Mouse (Mus musculus) megakaryocyte-erythroid progenitor cell, adult 5-6 weeks (primary cell): ENCODE measurements at regions not wholly inside any gene's neighbourhood (a gene's known extent, or its start where the extent isn't known, plus 50 kb on each side); places are given as distances from the start of the nearest gene placed in this dataset.

Source experiments
- ATAC-seq: replicated peaks from 2 replicates; pipeline ENCODE4 v1.8.0; 2016; ENCODE audit warnings: mild to moderate bottlenecking, inconsistent platforms; ENCODE audit not compliant: severe bottlenecking, poor library complexity, low FRiP score, low TSS enrichment

GRCm38 (mm10) chr11:56442381-56442780 is 401.6 kb upstream of the Nmur2 start:
- ATAC-seq, result no peak

GRCm38 (mm10) chr11:56441071-56441470 is 400.3 kb upstream of the Nmur2 start:
- ATAC-seq, result no peak

- ATAC-seq, result no peak
Measured at GRCm38 (mm10) chr11:56431089-56431488, 390.3 kb upstream of the Nmur2 start.

- no peak for ATAC-seq
Measured at GRCm38 (mm10) chr11:56384761-56385160, 344.0 kb upstream of the Nmur2 start.

- ATAC-seq, result no peak
Measured at GRCm38 (mm10) chr11:56377535-56377934, 336.7 kb upstream of the Nmur2 start.

GRCm38 (mm10) chr11:56374329-56374728 is 333.5 kb upstream of the Nmur2 start:
- no peak for ATAC-seq

- no peak for ATAC-seq
Measured at GRCm38 (mm10) chr11:56373624-56374023, 332.8 kb upstream of the Nmur2 start.

- no peak for ATAC-seq
Measured at GRCm38 (mm10) chr11:56357690-56358089, 316.9 kb upstream of the Nmur2 start.

- ATAC-seq, result no peak
Measured at GRCm38 (mm10) chr11:56351798-56352366, 311.1 kb upstream of the Nmur2 start.

- ATAC-seq, result no peak
Measured at GRCm38 (mm10) chr11:56351231-56351630, 310.4 kb upstream of the Nmur2 start.

- no peak for ATAC-seq
Measured at GRCm38 (mm10) chr11:56349766-56350165, 309.0 kb upstream of the Nmur2 start.

- ATAC-seq, result no peak
Measured at GRCm38 (mm10) chr11:56348408-56348807, 307.6 kb upstream of the Nmur2 start.

- ATAC-seq, result no peak
Measured at GRCm38 (mm10) chr11:56343083-56343482, 302.3 kb upstream of the Nmur2 start.

- ATAC-seq, result no peak
Measured at GRCm38 (mm10) chr11:56341731-56342130, 300.9 kb upstream of the Nmur2 start.

GRCm38 (mm10) chr11:56341040-56341439 is 300.2 kb upstream of the Nmur2 start:
- no peak for ATAC-seq

- no peak for ATAC-seq
Measured at GRCm38 (mm10) chr11:56338511-56338910, 297.7 kb upstream of the Nmur2 start.

- no peak for ATAC-seq
Measured at GRCm38 (mm10) chr11:56335937-56336336, 295.1 kb upstream of the Nmur2 start.

GRCm38 (mm10) chr11:56320293-56320692 is 279.5 kb upstream of the Nmur2 start:
- ATAC-seq, result no peak

- ATAC-seq, result no peak
Measured at GRCm38 (mm10) chr11:56315221-56315987, 274.6 kb upstream of the Nmur2 start.

- ATAC-seq, result no peak
Measured at GRCm38 (mm10) chr11:56309549-56309948, 268.7 kb upstream of the Nmur2 start.

GRCm38 (mm10) chr11:56308383-56309105 is 267.7 kb upstream of the Nmur2 start:
- no peak for ATAC-seq
